Mouse (Mus musculus): ENCODE results near the gene Ica1. TPM values are rescaled to one million over a fixed set of nuclear protein-coding genes. Genes with fewer than 3 reads are reported as not detected.

Gene Ica1
- polyA plus RNA-seq, 1 experiment, result 96.7 TPM

GRCm38 (mm10) chr6:8777411-8778295 is 635 bp downstream of the Ica1 start:
- Histone ChIP-seq H3K4me3 (ENCODE audit: control insufficient read depth, low read depth, low read length) (peak overlapping the region; percentile 93), H3K27ac (ENCODE audit: control insufficient read depth, insufficient read depth, low read depth, low read length) (no peak overlapping the region; the same call in 1 of the 2 replicates), H3K36me3 (ENCODE audit: control insufficient read depth, insufficient read depth, low read length) (no peaks in the 10 kb centered on the region), H3K27me3 (ENCODE audit: control insufficient read depth, insufficient read depth, low read length) (no peaks in the 10 kb centered on the region; the same call in 1 of the 2 replicates), H3K4me1 (ENCODE audit: control insufficient read depth, insufficient read depth, low read length) (peaks cover 2% of the 10 kb centered on the region)
- no peak; the same call in 1 of the 2 replicates for TF ChIP-seq POLR2A (IDR thresholded peaks at IDR 0.05; ENCODE audit: control insufficient read depth, low read depth, low read length)
- TF ChIP-seq CTCF (IDR thresholded peaks at IDR 0.05; ENCODE audit: control insufficient read depth, insufficient read depth, insufficient replicate concordance, low read depth, low read length), result no peak

- Histone ChIP-seq H3K27ac (ENCODE audit: control insufficient read depth, insufficient read depth, low read depth, low read length) (no peak overlapping the region), H3K36me3 (ENCODE audit: control insufficient read depth, insufficient read depth, low read length) (no peaks in the 10 kb centered on the region), H3K4me3 (ENCODE audit: control insufficient read depth, low read depth, low read length) (no peak overlapping the region), H3K27me3 (ENCODE audit: control insufficient read depth, insufficient read depth, low read length) (no peaks in the 10 kb centered on the region), H3K4me1 (ENCODE audit: control insufficient read depth, insufficient read depth, low read length) (no peaks in the 10 kb centered on the region)
- no peak for TF ChIP-seq CTCF (IDR thresholded peaks at IDR 0.05; ENCODE audit: control insufficient read depth, insufficient read depth, insufficient replicate concordance, low read depth, low read length)
- TF ChIP-seq POLR2A (IDR thresholded peaks at IDR 0.05; ENCODE audit: control insufficient read depth, low read depth, low read length), result no peak
Observed at GRCm38 (mm10) chr6:8771539-8771938, 6.7 kb downstream of the Ica1 start.

GRCm38 (mm10) chr6:8770341-8770740 is 7.9 kb downstream of the Ica1 start:
- Histone ChIP-seq H3K27me3 (ENCODE audit: control insufficient read depth, insufficient read depth, low read length) (no peaks in the 10 kb centered on the region), H3K36me3 (ENCODE audit: control insufficient read depth, insufficient read depth, low read length) (no peaks in the 10 kb centered on the region), H3K4me1 (ENCODE audit: control insufficient read depth, insufficient read depth, low read length) (no peaks in the 10 kb centered on the region), H3K27ac (ENCODE audit: control insufficient read depth, insufficient read depth, low read depth, low read length) (no peak overlapping the region), H3K4me3 (ENCODE audit: control insufficient read depth, low read depth, low read length) (no peak overlapping the region)
- TF ChIP-seq CTCF (IDR thresholded peaks at IDR 0.05; ENCODE audit: control insufficient read depth, insufficient read depth, insufficient replicate concordance, low read depth, low read length), result no peak
- TF ChIP-seq POLR2A (IDR thresholded peaks at IDR 0.05; ENCODE audit: control insufficient read depth, low read depth, low read length), result no peak

- Histone ChIP-seq H3K4me3 (ENCODE audit: control insufficient read depth, low read depth, low read length) (no peak overlapping the region), H3K36me3 (ENCODE audit: control insufficient read depth, insufficient read depth, low read length) (no peaks in the 10 kb centered on the region), H3K27me3 (ENCODE audit: control insufficient read depth, insufficient read depth, low read length) (no peaks in the 10 kb centered on the region), H3K27ac (ENCODE audit: control insufficient read depth, insufficient read depth, low read depth, low read length) (no peak overlapping the region), H3K4me1 (ENCODE audit: control insufficient read depth, insufficient read depth, low read length) (no peaks in the 10 kb centered on the region)
- TF ChIP-seq CTCF (IDR thresholded peaks at IDR 0.05; ENCODE audit: control insufficient read depth, insufficient read depth, insufficient replicate concordance, low read depth, low read length) (no peak), POLR2A (IDR thresholded peaks at IDR 0.05; ENCODE audit: control insufficient read depth, low read depth, low read length) (no peak)
Observed at GRCm38 (mm10) chr6:8769803-8770202, 8.5 kb downstream of the Ica1 start.

GRCm38 (mm10) chr6:8766652-8767051 is 11.6 kb downstream of the Ica1 start:
- H3K4me3 ChIP-seq (ENCODE audit: control insufficient read depth, low read depth, low read length), result no peak overlapping the region
- TF ChIP-seq CTCF (IDR thresholded peaks at IDR 0.05; ENCODE audit: control insufficient read depth, insufficient read depth, insufficient replicate concordance, low read depth, low read length) (no peak), POLR2A (IDR thresholded peaks at IDR 0.05; ENCODE audit: control insufficient read depth, low read depth, low read length) (no peak)
- no peak overlapping the region for H3K27ac ChIP-seq (ENCODE audit: control insufficient read depth, insufficient read depth, low read depth, low read length)
- no peaks in the 10 kb centered on the region for H3K36me3 ChIP-seq (ENCODE audit: control insufficient read depth, insufficient read depth, low read length)
- no peaks in the 10 kb centered on the region for H3K27me3 ChIP-seq (ENCODE audit: control insufficient read depth, insufficient read depth, low read length)
- H3K4me1 ChIP-seq (ENCODE audit: control insufficient read depth, insufficient read depth, low read length), result no peaks in the 10 kb centered on the region

GRCm38 (mm10) chr6:8765801-8766200 is 12.5 kb downstream of the Ica1 start:
- H3K27ac ChIP-seq (ENCODE audit: control insufficient read depth, insufficient read depth, low read depth, low read length), result no peak overlapping the region
- TF ChIP-seq CTCF (IDR thresholded peaks at IDR 0.05; ENCODE audit: control insufficient read depth, insufficient read depth, insufficient replicate concordance, low read depth, low read length) (no peak), POLR2A (IDR thresholded peaks at IDR 0.05; ENCODE audit: control insufficient read depth, low read depth, low read length) (no peak)
- no peak overlapping the region for H3K4me3 ChIP-seq (ENCODE audit: control insufficient read depth, low read depth, low read length)
- H3K4me1 ChIP-seq (ENCODE audit: control insufficient read depth, insufficient read depth, low read length), result no peaks in the 10 kb centered on the region
- H3K27me3 ChIP-seq (ENCODE audit: control insufficient read depth, insufficient read depth, low read length), result no peaks in the 10 kb centered on the region
- H3K36me3 ChIP-seq (ENCODE audit: control insufficient read depth, insufficient read depth, low read length), result no peaks in the 10 kb centered on the region

- TF ChIP-seq POLR2A (IDR thresholded peaks at IDR 0.05; ENCODE audit: control insufficient read depth, low read depth, low read length) (no peak), CTCF (IDR thresholded peaks at IDR 0.05; ENCODE audit: control insufficient read depth, insufficient read depth, insufficient replicate concordance, low read depth, low read length) (no peak)
- Histone ChIP-seq H3K4me1 (ENCODE audit: control insufficient read depth, insufficient read depth, low read length) (no peaks in the 10 kb centered on the region), H3K4me3 (ENCODE audit: control insufficient read depth, low read depth, low read length) (no peak overlapping the region), H3K27me3 (ENCODE audit: control insufficient read depth, insufficient read depth, low read length) (no peaks in the 10 kb centered on the region), H3K36me3 (ENCODE audit: control insufficient read depth, insufficient read depth, low read length) (no peaks in the 10 kb centered on the region), H3K27ac (ENCODE audit: control insufficient read depth, insufficient read depth, low read depth, low read length) (no peak overlapping the region)
Observed at GRCm38 (mm10) chr6:8765064-8765463, 13.2 kb downstream of the Ica1 start.
